Mouse (Mus musculus): ENCODE results near the gene Eif1ax.
A peak's percentile ranks its signal among the peaks of the same experiment; 100 is the strongest.
"Not testable (repeated sequence)": the region's sequence is repeated elsewhere in the genome, so short reads cannot be mapped to it uniquely, and the experiment has no call there.

The Eif1ax gene

GRCm38 (mm10) chrX:159371831-159372752, at the start of gene Eif1ax:
Eif1ax (plus strand) TSS chrX:159372178.
- peak; percentile 93 for DNase-seq (ENCODE audit: low read depth, low spot score)

DNA sequence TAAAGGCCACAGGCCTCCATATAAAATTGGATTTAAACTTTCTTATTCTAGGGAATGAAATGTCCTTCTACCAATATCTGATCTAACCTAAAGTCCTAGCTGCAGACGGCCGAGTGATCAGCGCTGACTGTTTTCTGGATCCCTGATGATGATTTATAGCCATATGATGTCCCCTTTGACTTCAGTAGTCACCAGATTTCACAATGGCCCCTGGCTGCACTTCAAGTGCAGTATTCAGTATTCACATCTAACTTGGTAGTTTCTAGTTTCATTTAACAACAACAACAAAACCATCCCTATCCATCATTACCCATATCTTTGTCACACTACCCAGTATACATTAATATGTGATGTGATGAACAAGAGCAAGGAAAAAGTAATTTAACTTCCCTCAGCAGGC, 7.5 kb upstream of the Eif1ax start:
- DNase-seq (ENCODE audit: low read depth, low spot score) = no peak

DNA sequence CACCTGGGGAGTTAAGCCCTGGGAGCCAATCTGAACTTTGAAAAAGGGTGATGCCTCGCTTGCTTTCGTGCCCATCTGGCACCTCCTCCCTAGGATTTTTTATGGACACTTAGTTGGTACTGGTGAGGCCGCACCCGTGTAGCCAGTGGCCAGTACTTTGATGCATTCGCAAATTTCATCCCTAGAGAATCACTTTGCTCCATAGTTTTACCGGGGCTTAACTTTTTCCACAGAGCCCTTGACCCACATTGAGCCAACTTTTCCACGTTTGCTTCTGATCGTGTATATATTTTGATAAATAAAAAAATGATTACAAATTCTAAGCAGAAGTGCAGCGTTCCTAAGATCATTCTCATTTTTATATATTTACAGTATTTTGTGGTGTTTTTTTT, 771 bp downstream of the Eif1ax start:
- DNase-seq (ENCODE audit: low read depth, low spot score) = peak; percentile 5

DNA sequence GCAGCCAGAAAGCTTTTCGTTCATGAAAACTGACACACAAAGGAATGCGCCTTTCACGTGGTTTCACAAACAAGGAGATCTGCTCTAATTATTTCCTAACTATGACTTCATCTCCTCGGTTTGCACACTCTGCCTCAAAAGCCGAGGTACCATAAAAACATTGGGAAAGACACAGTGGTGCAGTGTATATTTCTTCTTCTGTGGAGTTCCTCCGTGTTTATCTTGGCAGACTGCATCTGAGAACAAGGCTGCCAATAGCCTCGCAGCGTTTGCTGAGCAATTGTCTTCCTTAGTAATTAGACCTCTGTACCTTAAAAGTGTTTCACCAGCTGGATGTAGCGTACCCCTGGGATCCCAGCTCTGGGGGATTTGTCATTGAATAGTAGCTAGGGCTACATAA, 15.1 kb downstream of the Eif1ax start:
- DNase-seq (ENCODE audit: low read depth, low spot score) = no peak

- no peak for DNase-seq (ENCODE audit: low read depth, low spot score)
Measured at GRCm38 (mm10) chrX:159388953-159389352, 17.0 kb downstream of the Eif1ax start.

GRCm38 (mm10) chrX:159390347-159390962, 18.5 kb downstream of the Eif1ax start:
- no peak for DNase-seq (ENCODE audit: low read depth, low spot score)

- no peak for DNase-seq (ENCODE audit: low read depth, low spot score)
Measured at GRCm38 (mm10) chrX:159391239-159391638, 19.3 kb downstream of the Eif1ax start.

DNA sequence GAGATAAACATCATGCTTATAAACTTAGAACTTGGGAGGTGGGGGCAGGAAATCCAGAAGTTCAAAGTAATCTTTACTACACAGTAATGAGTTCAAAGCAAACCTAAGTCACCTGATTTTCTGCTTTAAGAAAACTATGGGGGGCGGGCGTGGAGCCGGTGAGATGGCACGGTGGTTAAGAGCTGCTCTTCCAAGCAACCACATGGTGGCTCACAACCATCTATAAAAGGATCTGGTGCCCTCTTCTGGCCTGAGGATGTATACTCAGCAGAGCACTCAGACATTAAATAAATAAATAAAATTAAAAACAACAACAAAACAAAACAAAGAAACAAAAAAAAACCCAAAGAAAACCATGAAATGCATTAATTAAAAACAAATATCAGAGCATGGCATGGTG, 37.3 kb downstream of the Eif1ax start:
- DNase-seq (ENCODE audit: low read depth, low spot score) = peak; percentile 70

DNA sequence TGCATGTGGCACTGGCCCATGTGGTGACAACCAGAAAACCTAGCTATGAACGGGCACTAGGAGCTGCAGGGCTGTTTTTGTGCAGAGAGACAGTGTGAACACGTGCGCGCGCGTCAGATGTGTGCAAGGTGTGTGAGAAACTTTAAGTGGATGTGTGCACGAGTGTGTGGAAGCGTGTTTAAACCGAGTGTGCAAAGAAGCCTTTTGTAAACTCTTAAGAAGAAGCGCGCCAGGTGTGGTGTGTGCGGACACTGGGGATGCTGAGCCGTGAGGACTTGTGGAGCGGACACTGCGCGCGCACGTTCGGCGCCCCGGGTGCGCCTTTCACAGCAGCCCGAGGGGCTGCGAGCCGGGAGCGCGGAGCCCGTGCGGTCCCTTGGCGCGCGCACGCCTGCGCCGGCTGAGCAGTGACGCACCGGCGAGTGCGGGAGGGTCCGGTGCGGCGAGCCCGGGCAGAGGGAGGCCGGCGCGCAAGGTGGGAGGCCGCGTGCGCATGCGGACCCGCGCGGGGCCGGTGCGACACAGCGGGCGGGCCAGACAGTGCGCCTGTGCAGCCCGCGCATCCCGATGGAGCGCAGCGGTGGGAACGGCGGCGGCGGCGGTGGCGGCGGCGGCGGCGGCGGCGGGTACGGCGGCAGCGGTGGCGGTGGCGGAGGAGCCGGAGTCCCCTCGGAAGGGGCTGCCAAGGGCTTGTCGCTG, 42.3 kb downstream of the Eif1ax start, which contains the start of gene Map7d2:
TSS of gene Map7d2 (plus strand) at position 443 of the 699 bp plus-strand sequence.
- DNase-seq (ENCODE audit: low read depth, low spot score) = peak; percentile 4

- peak; percentile 3 for DNase-seq (ENCODE audit: low read depth, low spot score)
Measured at GRCm38 (mm10) chrX:159414829-159415673, 43.1 kb downstream of the Eif1ax start.

DNA sequence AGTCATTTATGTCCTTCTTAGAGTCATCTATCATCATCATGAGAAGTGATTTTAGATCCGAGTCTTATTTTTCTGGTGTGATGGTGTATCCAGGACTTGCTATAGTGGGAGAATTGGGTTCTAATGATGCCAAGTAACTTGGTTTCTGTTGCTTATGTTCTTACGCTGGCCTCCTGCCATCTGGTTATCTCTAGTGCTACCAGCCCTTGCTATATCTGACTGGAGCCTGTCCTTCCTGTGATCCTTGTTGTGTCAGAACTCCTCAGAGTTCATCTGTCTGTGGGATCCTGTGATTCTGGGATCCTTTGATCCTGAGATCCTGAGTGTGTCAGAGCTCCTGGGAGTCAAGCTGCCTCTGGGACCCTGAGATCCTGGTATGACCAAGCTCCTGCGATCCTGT, 58.5 kb downstream of the Eif1ax start:
- not testable (repeated sequence) for DNase-seq (ENCODE audit: low read depth, low spot score)
